Mouse (Mus musculus) hindbrain, embryonic 16.5 days (tissue): ENCODE measurements around the gene Knop1. TPM values are rescaled to one million over a fixed set of nuclear protein-coding genes. Genes with fewer than 3 reads are reported as not detected.

Experiments
- ATAC-seq: fragments of 200-750 bp; cut with Nextera tagmentation; 2 replicates; pipeline ENCODE4 v1.8.0; 2017; ENCODE audit warnings: moderate TSS enrichment, moderate library complexity
- H3K27ac ChIP-seq: fragments of 300-500 bp; sonication (generic); 2 replicates; pipeline ENCODE4 v1.5.1; 2014; ENCODE audit warnings: low read depth, mild to moderate bottlenecking, control low read depth, low read length, moderate library complexity
- H3K27me3 ChIP-seq: fragments of 300-500 bp; sonication (generic); replicated peaks from 2 replicates; pipeline ENCODE4 v1.6.1; 2014; ENCODE audit warnings: low read length; ENCODE audit not compliant: control insufficient read depth, insufficient read depth
- H3K36me3 ChIP-seq: fragments of 300-500 bp; sonication (generic); 2 replicates; pipeline ENCODE4 v1.6.1; 2014; ENCODE audit warnings: mild to moderate bottlenecking, low read length, moderate library complexity, mixed read lengths; ENCODE audit not compliant: control insufficient read depth, insufficient read depth
- H3K4me1 ChIP-seq: fragments of 300-500 bp; sonication (generic); 2 replicates; pipeline ENCODE4 v1.6.1; 2014; ENCODE audit warnings: low read depth, low read length; ENCODE audit not compliant: control insufficient read depth, insufficient read depth
- H3K4me2 ChIP-seq: fragments of 300-500 bp; sonication (generic); 2 replicates; pipeline ENCODE4 v1.6.1; 2014; ENCODE audit warnings: mild to moderate bottlenecking, low read length, control low read depth, moderate library complexity
- H3K4me3 ChIP-seq: fragments of 300-500 bp; sonication (generic); 2 replicates; pipeline ENCODE4 v1.5.1; 2014; ENCODE audit warnings: mild to moderate bottlenecking, low read length, control low read depth, moderate library complexity
- H3K9ac ChIP-seq: fragments of 300-500 bp; sonication (generic); 2 replicates; pipeline ENCODE4 v1.6.1; 2014; ENCODE audit warnings: low read depth, mild to moderate bottlenecking, control low read depth, low read length, moderate library complexity
- H3K9me3 ChIP-seq: fragments of 300-500 bp; sonication (generic); 2 replicates; pipeline ENCODE4 v1.6.1; 2014; ENCODE audit warnings: mild to moderate bottlenecking, low read length, moderate library complexity; ENCODE audit not compliant: control insufficient read depth
- WGBS: fragments of 180-500 bp; shearing (Covaris S2); extraction: QIAGEN DNeasy Blood & Tissue Kit; methylation state at CpG from one replicate; pipeline ENCODE4 v1.1.7; 2014; 5-methylcytosine and 5-hydroxymethylcytosine counted together
- polyA plus RNA-seq: library from polyadenylated mRNA; unstranded; fragments of >200 nt; fragmentation: Nextera tagmentation; extraction: Ambion mirVana; gene quantifications from 2 replicates; pipeline ENCODE4 v1.2.1, GENCODE M21; 2015

Knop1 gene
- polyA plus RNA-seq, 1 experiment from 2014 or later = 53.2 TPM

DNA sequence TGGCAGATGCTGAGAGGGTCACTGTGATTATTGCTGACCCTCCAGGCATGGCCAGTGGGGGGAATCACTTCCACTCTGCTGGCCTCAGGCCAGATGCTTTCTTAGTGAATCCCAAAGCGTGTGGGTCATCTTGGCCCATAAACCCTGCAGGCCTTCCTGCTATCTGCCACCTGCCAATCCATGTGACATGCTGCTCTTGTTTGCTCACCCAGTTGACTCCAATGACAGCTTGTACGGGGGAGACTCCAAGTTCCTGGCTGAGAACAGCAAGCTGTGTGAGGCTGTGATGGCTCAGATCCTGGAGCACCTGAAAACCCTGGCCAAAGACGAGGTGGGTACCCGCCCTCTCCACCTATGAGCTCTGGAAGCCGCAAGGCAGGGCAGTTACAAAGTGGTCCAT, 18.2 kb downstream of the Knop1 start:
- WGBS = 90% methylated on average over 5 of the region's 5 CpGs
- peaks cover 75% of the 10 kb centered on the region for H3K36me3 ChIP-seq
- H3K9ac ChIP-seq = no peak overlapping the region

DNA sequence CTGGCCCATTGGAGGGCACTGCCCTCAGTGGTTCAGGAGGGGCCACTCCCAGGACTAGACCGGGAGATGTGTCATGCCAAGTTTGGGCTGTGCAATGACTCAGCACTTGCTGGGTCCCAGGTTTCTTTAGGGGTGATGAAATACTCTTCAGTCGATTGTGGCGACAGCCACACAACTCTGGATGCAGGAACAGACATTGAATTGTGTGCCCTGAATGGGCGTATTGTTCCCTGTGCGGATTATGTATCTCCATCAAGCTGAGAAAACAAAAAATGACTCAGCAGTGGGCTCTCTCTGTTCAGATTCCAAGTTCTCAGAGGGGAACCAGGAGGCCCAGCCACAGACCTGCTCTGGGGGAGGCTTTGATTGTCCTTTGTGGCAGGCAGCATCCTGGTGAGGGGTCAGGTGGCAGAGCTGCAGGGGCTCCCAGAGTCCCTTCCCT, 28.1 kb downstream of the Knop1 start:
- H3K4me2 ChIP-seq = no peak overlapping the region
- H3K9me3 ChIP-seq = no peaks in the 10 kb centered on the region
- H3K4me1 ChIP-seq = no peaks in the 10 kb centered on the region
- H3K27me3 ChIP-seq = no peaks in the 10 kb centered on the region
- H3K27ac ChIP-seq = no peak overlapping the region
- peaks cover 17% of the 10 kb centered on the region for H3K36me3 ChIP-seq
- 25% methylated on average over 5 of the region's 5 CpGs for WGBS
- peak; percentile 61; the same call in 1 of the 2 replicates for ATAC-seq
- H3K4me3 ChIP-seq = no peak overlapping the region
- H3K9ac ChIP-seq = no peak overlapping the region

More for the DNA sequence above, 18.2 kb downstream of the Knop1 start:
- Histone ChIP-seq H3K4me2 (no peak overlapping the region), H3K9me3 (no peaks in the 10 kb centered on the region), H3K4me3 (no peak overlapping the region), H3K27ac (no peak overlapping the region), H3K27me3 (no peaks in the 10 kb centered on the region), H3K4me1 (peaks cover 7% of the 10 kb centered on the region)
- no peak for ATAC-seq

DNA sequence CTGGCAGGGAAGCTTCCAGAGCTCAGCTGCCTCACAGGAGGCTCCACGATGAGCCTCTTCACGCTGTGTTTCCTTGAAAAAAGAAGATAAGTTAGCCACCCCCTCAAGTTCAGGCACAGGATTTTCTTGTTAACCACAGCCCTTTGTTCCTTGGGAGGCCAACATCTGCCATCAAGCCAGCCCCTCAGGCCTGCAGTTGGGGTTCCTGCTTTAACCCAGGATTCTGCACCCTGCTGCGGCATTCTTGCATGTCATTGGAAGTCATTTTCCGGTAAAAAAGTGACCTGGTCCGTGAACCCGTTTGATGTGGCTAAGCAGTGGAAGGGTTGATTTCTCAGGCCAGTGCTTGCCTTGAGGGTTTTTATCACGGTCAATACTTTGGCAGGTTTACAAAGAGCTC, 31.6 kb downstream of the Knop1 start:
- 39% methylated on average over 7 of the region's 7 CpGs for WGBS

DNA sequence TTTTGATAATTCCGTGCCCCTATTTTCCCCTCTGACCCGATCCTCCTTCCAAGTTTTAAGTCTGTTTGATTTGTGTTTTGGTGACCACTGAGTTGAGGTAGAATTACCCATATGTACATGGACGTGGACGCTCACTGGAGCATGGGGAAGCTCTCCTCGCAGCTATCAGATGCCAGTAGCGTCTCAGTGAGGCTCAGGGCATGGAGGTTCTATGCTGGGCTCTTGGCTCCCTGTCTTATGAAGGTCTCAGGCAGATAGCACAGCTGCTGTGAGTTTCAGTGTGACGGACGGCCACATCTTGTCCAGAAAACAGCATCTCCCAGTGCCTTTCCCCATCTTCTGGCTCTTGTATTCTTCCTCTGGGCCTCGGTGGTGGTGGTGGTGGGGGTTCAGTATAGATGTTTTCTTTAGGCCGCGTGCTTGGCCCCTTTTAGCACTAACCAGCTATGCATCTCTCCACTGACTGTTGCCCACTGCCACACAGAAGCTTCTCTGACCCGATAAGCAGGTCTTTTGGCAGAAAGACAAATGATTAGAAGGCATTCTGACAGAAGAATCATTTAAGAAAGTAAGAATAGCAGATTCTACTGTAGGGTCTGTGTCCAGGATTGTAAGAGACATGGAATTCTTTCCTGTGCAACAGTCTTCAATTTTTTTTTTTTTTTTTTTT, 34.0 kb downstream of the Knop1 start:
- Histone ChIP-seq H3K4me2 (no peak overlapping the region), H3K9ac (no peak overlapping the region), H3K4me1 (no peaks in the 10 kb centered on the region), H3K9me3 (no peaks in the 10 kb centered on the region), H3K4me3 (no peak overlapping the region), H3K36me3 (peaks cover 13% of the 10 kb centered on the region; the same call in 1 of the 2 replicates), H3K27ac (no peak overlapping the region), H3K27me3 (no peaks in the 10 kb centered on the region)
- ATAC-seq = no peak
- 87% methylated on average over 12 of the region's 12 CpGs for WGBS

More for the DNA sequence above, 31.6 kb downstream of the Knop1 start:
- Histone ChIP-seq H3K4me3 (no peak overlapping the region), H3K27ac (no peak overlapping the region), H3K4me2 (no peak overlapping the region), H3K27me3 (no peaks in the 10 kb centered on the region), H3K9me3 (no peaks in the 10 kb centered on the region), H3K36me3 (peaks cover 8% of the 10 kb centered on the region; the same call in 1 of the 2 replicates), H3K9ac (no peak overlapping the region), H3K4me1 (no peaks in the 10 kb centered on the region)
- ATAC-seq = no peak

DNA sequence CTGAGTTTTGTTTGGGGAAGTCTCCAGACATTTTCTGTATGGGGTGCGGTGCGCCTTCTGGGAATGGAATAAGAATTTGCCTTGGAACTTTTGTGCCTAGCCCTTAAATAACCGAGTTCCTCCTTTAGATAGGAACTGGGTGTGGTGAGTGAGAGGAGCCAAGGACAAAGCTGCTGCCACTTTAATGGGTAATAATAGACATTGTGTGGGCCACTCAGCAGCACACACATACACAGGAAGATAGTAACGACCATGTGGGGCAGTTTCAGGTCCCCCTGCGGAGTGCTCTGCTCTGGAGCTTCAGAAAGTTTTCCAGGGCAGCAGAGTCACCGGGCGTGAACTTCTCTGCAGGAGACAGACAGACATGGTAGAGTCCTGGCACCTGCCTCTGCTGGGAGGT, 34.7 kb downstream of the Knop1 start:
- Histone ChIP-seq H3K9me3 (no peaks in the 10 kb centered on the region), H3K9ac (no peak overlapping the region), H3K27me3 (no peaks in the 10 kb centered on the region), H3K4me3 (no peak overlapping the region), H3K4me1 (no peaks in the 10 kb centered on the region), H3K27ac (no peak overlapping the region), H3K4me2 (no peak overlapping the region), H3K36me3 (peaks cover 16% of the 10 kb centered on the region)
- WGBS = 73% methylated on average over 7 of the region's 7 CpGs
- no peak for ATAC-seq

DNA sequence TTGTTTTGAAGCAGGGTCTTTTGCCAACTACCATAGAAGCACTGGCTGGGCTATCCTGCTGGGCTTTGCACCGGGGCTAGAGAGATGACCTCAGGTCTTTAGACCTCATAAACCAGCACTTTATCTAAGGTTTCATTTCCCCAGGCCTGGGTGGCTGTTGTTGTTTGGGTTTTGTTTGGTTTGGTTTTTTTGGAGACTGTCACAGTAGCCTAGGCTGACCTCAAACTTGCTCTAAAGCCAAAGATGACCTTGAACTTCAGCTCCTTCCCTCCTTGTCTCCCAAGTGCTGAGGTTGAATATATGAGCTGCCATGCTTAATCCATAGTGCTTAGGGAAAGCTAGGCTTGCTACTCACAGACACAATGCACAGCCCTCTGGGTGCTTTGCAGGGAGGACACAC, 36.4 kb downstream of the Knop1 start:
- Histone ChIP-seq H3K27me3 (no peaks in the 10 kb centered on the region), H3K36me3 (peaks cover 14% of the 10 kb centered on the region), H3K9ac (no peak overlapping the region), H3K4me1 (no peaks in the 10 kb centered on the region), H3K9me3 (no peaks in the 10 kb centered on the region), H3K4me2 (no peak overlapping the region), H3K4me3 (no peak overlapping the region), H3K27ac (no peak overlapping the region)
- 90% methylated on average over 1 of the region's 1 CpGs for WGBS
- no peak for ATAC-seq

DNA sequence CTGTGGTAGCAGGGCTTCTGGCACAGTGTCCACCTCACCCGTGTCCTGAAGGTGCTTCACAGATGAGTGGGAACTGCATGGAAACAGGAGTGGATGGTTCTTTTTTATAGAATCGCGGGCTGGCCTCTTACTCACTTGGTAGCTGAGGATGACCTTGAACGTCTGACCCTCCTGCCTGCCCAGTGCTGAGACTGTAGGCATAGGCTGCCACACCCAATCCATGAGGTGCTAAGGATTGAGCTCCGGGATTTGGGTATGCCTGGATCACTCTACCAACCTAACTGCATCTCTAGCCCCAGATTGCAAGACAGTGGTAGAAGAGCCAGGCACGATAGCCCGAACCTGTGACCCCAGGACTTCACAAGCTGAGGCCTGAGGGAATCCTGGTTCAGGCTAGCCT, 38.3 kb downstream of the Knop1 start:
- Histone ChIP-seq H3K36me3 (peaks cover 25% of the 10 kb centered on the region), H3K4me2 (no peak overlapping the region), H3K4me1 (no peaks in the 10 kb centered on the region), H3K9ac (no peak overlapping the region), H3K27me3 (no peaks in the 10 kb centered on the region), H3K9me3 (no peaks in the 10 kb centered on the region), H3K27ac (no peak overlapping the region), H3K4me3 (no peak overlapping the region)
- no peak for ATAC-seq
- WGBS = 90% methylated on average over 7 of the region's 7 CpGs

DNA sequence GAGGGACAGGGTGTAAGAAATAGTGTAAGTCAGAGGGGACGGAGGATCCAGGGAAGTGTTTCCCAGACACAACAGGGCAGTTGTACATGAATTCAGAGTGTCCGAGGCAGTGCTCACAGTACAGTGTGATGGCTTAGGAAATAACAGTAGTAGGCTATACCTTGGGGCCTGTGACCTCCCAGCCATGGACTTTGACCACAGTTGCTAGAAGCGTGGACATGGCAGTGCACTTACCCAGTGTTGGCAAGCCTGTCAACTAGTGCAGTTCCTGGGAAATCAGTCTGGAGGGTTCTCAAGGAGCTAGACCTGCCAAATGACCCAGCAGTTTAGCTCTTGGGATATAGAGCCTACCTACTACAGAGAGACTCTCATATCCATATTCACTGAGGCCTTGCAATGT, 39.8 kb downstream of the Knop1 start:
- Histone ChIP-seq H3K4me2 (no peak overlapping the region), H3K9me3 (no peaks in the 10 kb centered on the region), H3K4me3 (no peak overlapping the region), H3K4me1 (no peaks in the 10 kb centered on the region), H3K36me3 (peaks cover 29% of the 10 kb centered on the region), H3K27me3 (no peaks in the 10 kb centered on the region), H3K27ac (no peak overlapping the region), H3K9ac (no peak overlapping the region)
- 100% methylated on average over 3 of the region's 3 CpGs for WGBS
- ATAC-seq = no peak

DNA sequence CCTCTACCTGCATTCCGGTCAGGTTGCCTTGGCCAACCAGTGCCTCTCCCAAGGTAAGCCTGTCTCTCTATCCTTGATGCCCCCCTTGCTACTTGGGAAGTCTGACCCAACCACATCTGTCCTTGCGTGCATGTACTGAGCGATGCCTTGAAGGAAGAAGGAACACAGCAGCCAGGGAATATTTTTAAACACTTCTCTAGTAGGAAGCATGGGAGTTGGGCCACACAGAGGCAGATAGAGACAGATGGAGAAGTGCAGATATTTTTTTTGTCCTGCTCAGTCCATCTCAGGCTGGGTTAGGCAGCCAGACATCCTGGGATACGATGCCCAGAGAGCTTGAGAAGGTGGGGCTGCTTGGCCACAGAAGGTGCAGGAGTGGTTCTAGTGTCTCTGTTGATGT, 42.5 kb downstream of the Knop1 start:
- ATAC-seq = no peak
- H3K4me2 ChIP-seq = no peak overlapping the region
- H3K4me3 ChIP-seq = no peak overlapping the region
- 94% methylated on average over 4 of the region's 4 CpGs for WGBS
- H3K27ac ChIP-seq = no peak overlapping the region
- H3K36me3 ChIP-seq = peaks cover 31% of the 10 kb centered on the region
- no peaks in the 10 kb centered on the region for H3K9me3 ChIP-seq
- H3K9ac ChIP-seq = no peak overlapping the region
- H3K4me1 ChIP-seq = no peaks in the 10 kb centered on the region
- no peaks in the 10 kb centered on the region for H3K27me3 ChIP-seq
